Mouse (Mus musculus) kidney, embryonic 16.5 days (tissue): Measurements from ENCODE around the gene Klhdc8a. TPM values are rescaled to one million over a fixed set of nuclear protein-coding genes. Genes with fewer than 3 reads are reported as not detected.

ENCODE experiments used
- ATAC-seq: fragments of 200-750 bp; cut with Nextera tagmentation; 2 replicates; pipeline ENCODE4 v1.8.0; 2017; ENCODE audit warnings: moderate TSS enrichment; ENCODE audit not compliant: low FRiP score, low TSS enrichment
- H3K27ac ChIP-seq: fragments of 300-500 bp; sonication (generic); 2 replicates; pipeline ENCODE4 v1.5.1; 2014; ENCODE audit warnings: low read length
- H3K27me3 ChIP-seq: fragments of 300-500 bp; sonication (generic); 2 replicates; pipeline ENCODE4 v1.6.1; 2014; ENCODE audit warnings: low read length, control low read depth, mixed read lengths; ENCODE audit not compliant: insufficient read depth
- H3K36me3 ChIP-seq: fragments of 300-500 bp; sonication (generic); 2 replicates; pipeline ENCODE4 v1.6.1; 2014; ENCODE audit warnings: low read length, control low read depth, mixed read lengths; ENCODE audit not compliant: insufficient read depth
- H3K4me1 ChIP-seq: fragments of 300-500 bp; sonication (generic); 2 replicates; pipeline ENCODE4 v1.6.1; 2014; ENCODE audit warnings: low read length, control low read depth, mixed read lengths; ENCODE audit not compliant: insufficient read depth
- H3K4me2 ChIP-seq: fragments of 300-500 bp; sonication (generic); replicated peaks from 2 replicates; pipeline ENCODE4 v1.6.1; 2014; ENCODE audit warnings: low read depth, low read length
- H3K4me3 ChIP-seq: fragments of 300-500 bp; sonication (generic); 2 replicates; pipeline ENCODE4 v1.5.1; 2014; ENCODE audit warnings: mild to moderate bottlenecking, low read length
- H3K9ac ChIP-seq: fragments of 300-500 bp; sonication (generic); replicated peaks from 2 replicates; pipeline ENCODE4 v1.6.1; 2014; ENCODE audit warnings: low read length
- H3K9me3 ChIP-seq: fragments of 300-500 bp; sonication (generic); 2 replicates; pipeline ENCODE4 v1.6.1; 2016; ENCODE audit warnings: low read length, control low read depth
- WGBS: fragments of 180-500 bp; shearing (Covaris S2); extraction: QIAGEN DNeasy Blood & Tissue Kit; methylation state at CpG from one replicate; pipeline ENCODE4 v1.1.7; 2014; 5-methylcytosine and 5-hydroxymethylcytosine counted together
- polyA plus RNA-seq: library from polyadenylated mRNA; unstranded; fragments of >200 nt; fragmentation: Nextera tagmentation; extraction: Ambion mirVana; gene quantifications from 2 replicates; pipeline ENCODE4 v1.2.1, GENCODE M21; 2015

Klhdc8a gene
- polyA plus RNA-seq, 1 experiment from 2014 or later, result 2.1 TPM

GRCm38 (mm10) chr1:132287991-132288451 lies 10.4 kb upstream of the Klhdc8a start:
- Histone ChIP-seq H3K9ac (no peak overlapping the region), H3K27ac (no peak overlapping the region), H3K4me3 (no peak overlapping the region), H3K36me3 (no peaks in the 10 kb centered on the region), H3K9me3 (no peaks in the 10 kb centered on the region), H3K27me3 (no peaks in the 10 kb centered on the region), H3K4me2 (no peak overlapping the region), H3K4me1 (peaks cover 37% of the 10 kb centered on the region)
- no peak for ATAC-seq
- 19% methylated on average over 11 of the region's 11 CpGs for WGBS

GRCm38 (mm10) chr1:132289965-132290364 lies 8.5 kb upstream of the Klhdc8a start:
- H3K27me3 ChIP-seq, result 0 out of 2 replicates have a peak, but pooled peaks cover 3% of the 10 kb centered on the region
- no peak overlapping the region; the same call in 1 of the 2 replicates for H3K9ac ChIP-seq
- peaks cover 40% of the 10 kb centered on the region for H3K4me1 ChIP-seq
- H3K4me3 ChIP-seq, result no peak overlapping the region
- H3K27ac ChIP-seq, result no peak overlapping the region
- no peaks in the 10 kb centered on the region for H3K36me3 ChIP-seq
- no peak overlapping the region for H3K4me2 ChIP-seq
- 61% methylated on average over 6 of the region's 6 CpGs for WGBS
- H3K9me3 ChIP-seq, result no peaks in the 10 kb centered on the region
- ATAC-seq, result no peak

- no peak overlapping the region for H3K4me2 ChIP-seq
Measured at GRCm38 (mm10) chr1:132290921-132291675, 7.3 kb upstream of the Klhdc8a start.

GRCm38 (mm10) chr1:132291706-132292105 lies 6.7 kb upstream of the Klhdc8a start:
- Histone ChIP-seq H3K4me1 (peaks cover 40% of the 10 kb centered on the region), H3K27ac (peak overlapping the region; percentile 85), H3K9me3 (no peaks in the 10 kb centered on the region), H3K36me3 (no peaks in the 10 kb centered on the region), H3K27me3 (peaks cover 5% of the 10 kb centered on the region; the same call in 1 of the 2 replicates), H3K9ac (0 out of 2 replicates have a peak overlapping the region, but pooled peaks have one; percentile 35), H3K4me3 (no peak overlapping the region), H3K4me2 (no peak overlapping the region)
- 27% methylated on average over 4 of the region's 4 CpGs for WGBS
- ATAC-seq, result no peak; the same call in 1 of the 2 replicates

More at GRCm38 (mm10) chr1:132290921-132291675, 7.3 kb upstream of the Klhdc8a start:
- Histone ChIP-seq H3K4me3 (no peak overlapping the region), H3K9me3 (no peaks in the 10 kb centered on the region), H3K27me3 (peaks cover 3% of the 10 kb centered on the region; the same call in 1 of the 2 replicates), H3K9ac (0 out of 2 replicates have a peak overlapping the region, but pooled peaks have one; percentile 35), H3K36me3 (no peaks in the 10 kb centered on the region), H3K4me1 (peaks cover 40% of the 10 kb centered on the region), H3K27ac (peak overlapping the region; percentile 85)
- WGBS, result 32% methylated on average over 11 of the region's 11 CpGs
- ATAC-seq, result 0 out of 2 replicates have a peak, but pooled peaks have one; percentile 24

- peak; percentile 74 for ATAC-seq
- H3K4me2 ChIP-seq, result 0 out of 2 replicates have a peak overlapping the region, but pooled peaks have one; percentile 1
- H3K9ac ChIP-seq, result 0 out of 2 replicates have a peak overlapping the region, but pooled peaks have one; percentile 2
- 16% methylated on average over 21 of the region's 21 CpGs for WGBS
- peaks cover 37% of the 10 kb centered on the region for H3K4me1 ChIP-seq
- H3K4me3 ChIP-seq, result no peak overlapping the region
- H3K36me3 ChIP-seq, result no peaks in the 10 kb centered on the region
- peak overlapping the region; percentile 85 for H3K27ac ChIP-seq
- peaks cover 6% of the 10 kb centered on the region; the same call in 1 of the 2 replicates for H3K27me3 ChIP-seq
- H3K9me3 ChIP-seq, result no peaks in the 10 kb centered on the region
Measured at GRCm38 (mm10) chr1:132292318-132293129, 5.9 kb upstream of the Klhdc8a start.

GRCm38 (mm10) chr1:132295506-132295905 lies 2.9 kb upstream of the Klhdc8a start:
- WGBS, result 76% methylated on average over 7 of the region's 7 CpGs
- Histone ChIP-seq H3K27ac (no peak overlapping the region), H3K9me3 (no peaks in the 10 kb centered on the region), H3K27me3 (peaks cover 26% of the 10 kb centered on the region), H3K4me2 (no peak overlapping the region), H3K36me3 (no peaks in the 10 kb centered on the region), H3K4me3 (no peak overlapping the region), H3K4me1 (peaks cover 36% of the 10 kb centered on the region), H3K9ac (no peak overlapping the region)
- ATAC-seq, result no peak

GRCm38 (mm10) chr1:132296051-132296450 lies 2.4 kb upstream of the Klhdc8a start:
- Histone ChIP-seq H3K4me1 (peaks cover 33% of the 10 kb centered on the region), H3K4me2 (no peak overlapping the region), H3K9me3 (no peaks in the 10 kb centered on the region), H3K27ac (no peak overlapping the region), H3K27me3 (peaks cover 26% of the 10 kb centered on the region), H3K9ac (no peak overlapping the region), H3K36me3 (no peaks in the 10 kb centered on the region), H3K4me3 (no peak overlapping the region)
- ATAC-seq, result no peak
- 80% methylated on average over 3 of the region's 3 CpGs for WGBS

- under 1% methylated on average over 68 of the region's 71 CpGs for WGBS
- no peaks in the 10 kb centered on the region for H3K9me3 ChIP-seq
- H3K4me2 ChIP-seq, result peak overlapping the region; percentile 98
- H3K36me3 ChIP-seq, result no peaks in the 10 kb centered on the region
- H3K9ac ChIP-seq, result peak overlapping the region; percentile 72
- no peak overlapping the region; the same call in 1 of the 2 replicates for H3K27ac ChIP-seq
- peaks cover 26% of the 10 kb centered on the region for H3K27me3 ChIP-seq
- ATAC-seq, result peak; percentile 72
- peaks cover 11% of the 10 kb centered on the region; the same call in 1 of the 2 replicates for H3K4me1 ChIP-seq
- H3K4me3 ChIP-seq, result peak overlapping the region; percentile 56
Measured at GRCm38 (mm10) chr1:132298801-132299464, 507 bp downstream of the Klhdc8a start.

GRCm38 (mm10) chr1:132299744-132300143 lies 1.3 kb downstream of the Klhdc8a start:
- Histone ChIP-seq H3K9me3 (no peaks in the 10 kb centered on the region), H3K4me1 (peaks cover 11% of the 10 kb centered on the region; the same call in 1 of the 2 replicates), H3K4me3 (no peak overlapping the region), H3K4me2 (peak overlapping the region; percentile 98), H3K9ac (no peak overlapping the region), H3K36me3 (no peaks in the 10 kb centered on the region), H3K27me3 (peaks cover 25% of the 10 kb centered on the region), H3K27ac (no peak overlapping the region)
- no peak for ATAC-seq
- WGBS, result 70% methylated on average over 5 of the region's 5 CpGs
